Mouse (Mus musculus) liver, postnatal 0 days (tissue): ENCODE results near the gene Mef2c.

Experiments
- CTCF ChIP-seq: sonication (generic); IDR thresholded peaks from 2 replicates; pipeline ENCODE4 v1.5.1; 2016; ENCODE audit warnings: antibody characterized with exemption, low read depth
- EP300 ChIP-seq: IDR thresholded peaks from 2 replicates; pipeline ENCODE4 v1.6.1; 2016; ENCODE audit warnings: antibody characterized with exemption, low read depth, mild to moderate bottlenecking

GRCm38 (mm10) chr13:83715308-83715785 lies 211.5 kb downstream of the Mef2c start:
- TF ChIP-seq CTCF (no peak), EP300 (no peak)
